Mouse (Mus musculus): ENCODE results near the gene Eif3l.
"Not testable (repeated sequence)": the region's sequence is repeated elsewhere in the genome, so short reads cannot be mapped to it uniquely, and the experiment has no call there.

The Eif3l gene

GRCm38 (mm10) chr15:79074913-79075532, at the start of gene Eif3l:
Gene Eif3l (plus strand): TSS chr15:79075179.
- peak; percentile 94 for DNase-seq

- DNase-seq: peak; percentile 44
Measured at GRCm38 (mm10) chr15:79025687-79026308, 49.2 kb upstream of the Eif3l start.

- no peak for DNase-seq
Measured at GRCm38 (mm10) chr15:79026511-79027290, 48.3 kb upstream of the Eif3l start.

GRCm38 (mm10) chr15:79027291-79028205, 47.4 kb upstream of the Eif3l start:
- DNase-seq: no peak

GRCm38 (mm10) chr15:79028237-79028738, 46.7 kb upstream of the Eif3l start, which contains the start of gene H1f0:
Gene H1f0 (plus strand): TSS chr15:79028450.
- peak; percentile 94 for DNase-seq

GRCm38 (mm10) chr15:79028823-79029484, 46.0 kb upstream of the Eif3l start:
- DNase-seq: no peak

- DNase-seq: peak; percentile 50
Measured at GRCm38 (mm10) chr15:79029519-79030241, 45.3 kb upstream of the Eif3l start.

GRCm38 (mm10) chr15:79030551-79031435, 44.2 kb upstream of the Eif3l start:
- DNase-seq: peak; percentile 97

GRCm38 (mm10) chr15:79031908-79032307, 43.1 kb upstream of the Eif3l start:
- not testable (repeated sequence) for DNase-seq

- peak; percentile 87 for DNase-seq
Measured at GRCm38 (mm10) chr15:79037913-79038328, 37.1 kb upstream of the Eif3l start.

- DNase-seq: no peak
Measured at GRCm38 (mm10) chr15:79038331-79038730, 36.6 kb upstream of the Eif3l start.

GRCm38 (mm10) chr15:79038853-79039252, 36.1 kb upstream of the Eif3l start:
- DNase-seq: peak; percentile 84

- DNase-seq: peak; percentile 58
Measured at GRCm38 (mm10) chr15:79040501-79041416, 34.2 kb upstream of the Eif3l start.

- DNase-seq: no peak
Measured at GRCm38 (mm10) chr15:79041585-79041984, 33.4 kb upstream of the Eif3l start, which contains the start of gene Galr3. Gene Galr3 (plus strand): TSS chr15:79041885.

GRCm38 (mm10) chr15:79042721-79043491, 32.1 kb upstream of the Eif3l start:
- DNase-seq: peak; percentile 70

- DNase-seq: peak; percentile 57
Measured at GRCm38 (mm10) chr15:79044837-79045236, 30.1 kb upstream of the Eif3l start.

- no peak for DNase-seq
Measured at GRCm38 (mm10) chr15:79048186-79048585, 26.8 kb upstream of the Eif3l start.
